Mouse (Mus musculus) CD8-positive naive resting alpha-beta T cell, adult 2 months (primary cell): ENCODE data around the gene Gm14781.
"Not testable (repeated sequence)": the region's sequence is repeated elsewhere in the genome, so short reads cannot be mapped to it uniquely, and the experiment has no call there.

Experiments
- DNase-seq, 2 experiments: peaks; one replicate each; pipeline ENCODE4 v3.0.0; 2022; ENCODE audit warnings: low read depth in 2 of 2, low spot score in 2 of 2

Gm14781 gene

DNA sequence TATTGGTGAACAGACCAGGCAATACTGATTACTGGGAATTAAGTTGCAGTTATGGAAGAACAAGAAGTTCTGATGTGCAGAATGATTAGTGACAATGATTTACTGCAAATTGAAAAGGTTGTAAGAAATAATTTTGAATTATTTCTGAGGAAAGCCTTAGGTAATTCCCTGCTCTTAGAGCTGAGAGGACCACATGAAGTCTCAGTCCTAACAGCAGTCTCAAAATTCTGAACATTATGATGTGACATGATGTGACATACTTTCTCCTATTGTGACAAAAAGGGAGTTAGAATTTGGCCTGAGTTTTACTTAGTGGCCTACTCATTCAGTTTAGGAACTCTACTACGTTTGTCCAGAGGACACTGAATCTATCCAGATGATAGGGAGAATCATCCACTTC, at the start of gene Gm14781:
Gm14781 (plus strand) TSS at position 301 of the 400 bp plus-strand sequence.
- DNase-seq = not testable (repeated sequence)

DNA sequence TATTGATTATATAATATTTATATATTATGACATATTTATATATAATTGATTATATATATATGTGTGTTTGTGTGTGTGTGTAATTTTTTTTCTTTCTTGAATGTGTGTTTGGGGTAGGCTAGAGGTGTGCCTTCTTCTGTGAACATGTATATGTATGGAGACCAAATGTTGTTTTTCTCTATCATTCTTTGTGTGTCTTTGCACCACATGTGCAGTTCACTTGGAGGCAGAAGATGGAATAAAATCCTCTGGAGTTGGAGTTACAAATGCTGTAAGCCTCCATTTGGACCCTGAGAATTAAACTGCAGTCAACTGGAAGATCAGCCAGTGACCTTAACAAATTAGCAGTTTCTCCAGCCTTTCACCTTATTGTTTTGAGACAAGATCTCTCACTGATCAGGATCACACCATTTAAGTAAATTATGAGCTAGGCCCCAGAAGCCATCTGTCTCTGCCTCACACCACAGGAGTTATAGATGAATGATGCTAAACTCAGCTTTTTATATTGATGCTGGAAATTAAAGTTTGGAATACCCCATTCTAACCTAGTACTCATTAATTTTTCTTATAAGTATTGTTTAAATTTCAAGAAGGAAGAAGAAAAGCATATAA, 23.1 kb downstream of the Gm14781 start:
- DNase-seq = not testable (repeated sequence)
